Mouse (Mus musculus): ENCODE results near the gene Grm2. TPM values are rescaled to one million over a fixed set of nuclear protein-coding genes. Genes with fewer than 3 reads are reported as not detected.
"Not testable (repeated sequence)": the region's sequence is repeated elsewhere in the genome, so short reads cannot be mapped to it uniquely, and the experiment has no call there.

Grm2 gene
- polyA plus RNA-seq, 1 experiment from 2014 or later = 0.11 TPM

GRCm38 (mm10) chr9:106613951-106614350 is 41.9 kb downstream of the Grm2 start:
- WGBS = 71% methylated on average over 2 of the region's 2 CpGs
- no peaks in the 10 kb centered on the region for H3K9me3 ChIP-seq (ENCODE audit: control insufficient read depth, low read length)
- no peaks in the 10 kb centered on the region for H3K4me1 ChIP-seq (ENCODE audit: control insufficient read depth, insufficient read depth, low read length)
- no peaks in the 10 kb centered on the region for H3K27me3 ChIP-seq (ENCODE audit: control insufficient read depth, insufficient read depth, low read length)
- ATAC-seq (ENCODE audit: insufficient number of reproducible peaks, low FRiP score, low TSS enrichment, low read depth) (no peak), DNase-seq (ENCODE audit: low spot score) (no peak)
- no peak overlapping the region for H3K9ac ChIP-seq (ENCODE audit: low read length)
- H3K36me3 ChIP-seq (ENCODE audit: control insufficient read depth, insufficient read depth, low read length) = no peaks in the 10 kb centered on the region
- no peak overlapping the region for H3K4me3 ChIP-seq (ENCODE audit: low read depth, low read length)
- H3K27ac ChIP-seq (replicated peaks; ENCODE audit: low read depth, low read length) = no peak overlapping the region
- no peak overlapping the region for H3K4me2 ChIP-seq (ENCODE audit: low read depth, severe bottlenecking)

GRCm38 (mm10) chr9:106610727-106611126 is 45.2 kb downstream of the Grm2 start:
- H3K4me3 ChIP-seq (ENCODE audit: low read depth, low read length) = no peak overlapping the region

GRCm38 (mm10) chr9:106600546-106600945 is 55.3 kb downstream of the Grm2 start:
- Histone ChIP-seq H3K9me3 (ENCODE audit: control insufficient read depth, low read length) (no peaks in the 10 kb centered on the region), H3K4me2 (ENCODE audit: low read depth, severe bottlenecking) (no peak overlapping the region), H3K9ac (ENCODE audit: low read length) (no peak overlapping the region), H3K27ac (replicated peaks; ENCODE audit: low read depth, low read length) (no peak overlapping the region), H3K36me3 (ENCODE audit: control insufficient read depth, insufficient read depth, low read length) (no peaks in the 10 kb centered on the region), H3K4me3 (ENCODE audit: low read depth, low read length) (no peak overlapping the region), H3K4me1 (ENCODE audit: control insufficient read depth, insufficient read depth, low read length) (no peaks in the 10 kb centered on the region), H3K27me3 (ENCODE audit: control insufficient read depth, insufficient read depth, low read length) (no peaks in the 10 kb centered on the region)
- WGBS = 34% methylated on average over 8 of the region's 8 CpGs
- ATAC-seq (ENCODE audit: insufficient number of reproducible peaks, low FRiP score, low TSS enrichment, low read depth) (no peak), DNase-seq (ENCODE audit: low spot score) (peak; percentile 71)

More at GRCm38 (mm10) chr9:106610727-106611126, 45.2 kb downstream of the Grm2 start:
- no peak overlapping the region for H3K4me2 ChIP-seq (ENCODE audit: low read depth, severe bottlenecking)
- H3K27me3 ChIP-seq (ENCODE audit: control insufficient read depth, insufficient read depth, low read length) = no peaks in the 10 kb centered on the region
- H3K36me3 ChIP-seq (ENCODE audit: control insufficient read depth, insufficient read depth, low read length) = no peaks in the 10 kb centered on the region
- ATAC-seq (ENCODE audit: insufficient number of reproducible peaks, low FRiP score, low TSS enrichment, low read depth) = no peak
- DNase-seq (ENCODE audit: low spot score) = no peak
- 86% methylated on average over 4 of the region's 4 CpGs for WGBS
- H3K27ac ChIP-seq (replicated peaks; ENCODE audit: low read depth, low read length) = no peak overlapping the region
- no peak overlapping the region for H3K9ac ChIP-seq (ENCODE audit: low read length)
- H3K4me1 ChIP-seq (ENCODE audit: control insufficient read depth, insufficient read depth, low read length) = no peaks in the 10 kb centered on the region
- no peaks in the 10 kb centered on the region for H3K9me3 ChIP-seq (ENCODE audit: control insufficient read depth, low read length)

- H3K4me2 ChIP-seq (ENCODE audit: low read depth, severe bottlenecking) = no peak overlapping the region
- H3K4me3 ChIP-seq (ENCODE audit: low read depth, low read length) = no peak overlapping the region
- H3K27ac ChIP-seq (replicated peaks; ENCODE audit: low read depth, low read length) = no peak overlapping the region
- no peak overlapping the region for H3K9ac ChIP-seq (ENCODE audit: low read length)
- no peaks in the 10 kb centered on the region for H3K36me3 ChIP-seq (ENCODE audit: control insufficient read depth, insufficient read depth, low read length)
- no peaks in the 10 kb centered on the region for H3K4me1 ChIP-seq (ENCODE audit: control insufficient read depth, insufficient read depth, low read length)
- ATAC-seq (ENCODE audit: insufficient number of reproducible peaks, low FRiP score, low TSS enrichment, low read depth) (no peak), DNase-seq (ENCODE audit: low spot score) (no peak)
- no peaks in the 10 kb centered on the region for H3K9me3 ChIP-seq (ENCODE audit: control insufficient read depth, low read length)
- WGBS = 41% methylated on average over 7 of the region's 7 CpGs
- no peaks in the 10 kb centered on the region for H3K27me3 ChIP-seq (ENCODE audit: control insufficient read depth, insufficient read depth, low read length)
Measured at GRCm38 (mm10) chr9:106598466-106598865, 57.4 kb downstream of the Grm2 start.

- 79% methylated on average over 7 of the region's 7 CpGs for WGBS
- DNase-seq (ENCODE audit: low spot score) (no peak), ATAC-seq (ENCODE audit: insufficient number of reproducible peaks, low FRiP score, low TSS enrichment, low read depth) (no peak)
- Histone ChIP-seq H3K9ac (ENCODE audit: low read length) (no peak overlapping the region), H3K36me3 (ENCODE audit: control insufficient read depth, insufficient read depth, low read length) (no peaks in the 10 kb centered on the region), H3K4me3 (ENCODE audit: low read depth, low read length) (no peak overlapping the region), H3K4me1 (ENCODE audit: control insufficient read depth, insufficient read depth, low read length) (no peaks in the 10 kb centered on the region), H3K9me3 (ENCODE audit: control insufficient read depth, low read length) (no peaks in the 10 kb centered on the region), H3K4me2 (ENCODE audit: low read depth, severe bottlenecking) (no peak overlapping the region), H3K27me3 (ENCODE audit: control insufficient read depth, insufficient read depth, low read length) (no peaks in the 10 kb centered on the region), H3K27ac (replicated peaks; ENCODE audit: low read depth, low read length) (no peak overlapping the region)
Measured at GRCm38 (mm10) chr9:106595836-106596235, 60.0 kb downstream of the Grm2 start.

- H3K9ac ChIP-seq (ENCODE audit: low read length) = not testable (repeated sequence)
Measured at GRCm38 (mm10) chr9:106595402-106595801, 60.5 kb downstream of the Grm2 start.

More at GRCm38 (mm10) chr9:106595402-106595801, 60.5 kb downstream of the Grm2 start:
- H3K4me2 ChIP-seq (ENCODE audit: low read depth, severe bottlenecking); H3K36me3 ChIP-seq (ENCODE audit: control insufficient read depth, insufficient read depth, low read length); ATAC-seq (ENCODE audit: insufficient number of reproducible peaks, low FRiP score, low TSS enrichment, low read depth); H3K4me3 ChIP-seq (ENCODE audit: low read depth, low read length); H3K27me3 ChIP-seq (ENCODE audit: control insufficient read depth, insufficient read depth, low read length); H3K4me1 ChIP-seq (ENCODE audit: control insufficient read depth, insufficient read depth, low read length); DNase-seq (ENCODE audit: low spot score); H3K9me3 ChIP-seq (ENCODE audit: control insufficient read depth, low read length); H3K27ac ChIP-seq (replicated peaks; ENCODE audit: low read depth, low read length): not testable (repeated sequence)
- 20% methylated on average over 4 of the region's 4 CpGs for WGBS

Other genes starting within 250 kb of the Grm2 start
- gene Rpl29, start 226.6 kb downstream of the Grm2 start, polyA plus RNA-seq (2014; fragmentation: Nextera tagmentation; extraction: Ambion mirVana) = 1,049 and 1,075 TPM in 2 replicates
- 41.9 and 42.6 TPM in 2 replicates for gene Acy1, start 217.8 kb downstream of the Grm2 start, polyA plus RNA-seq (2014; fragmentation: Nextera tagmentation; extraction: Ambion mirVana)
- 7.9 and 9.3 TPM in 2 replicates for gene Abhd14b, start 208.6 kb downstream of the Grm2 start, polyA plus RNA-seq (2014; fragmentation: Nextera tagmentation; extraction: Ambion mirVana)
- 39.6 and 43.2 TPM in 2 replicates for gene Abhd14a, start 208.4 kb downstream of the Grm2 start, polyA plus RNA-seq (2014; fragmentation: Nextera tagmentation; extraction: Ambion mirVana)
- 162 and 172 TPM in 2 replicates for gene Pcbp4, start 202.8 kb downstream of the Grm2 start, polyA plus RNA-seq (2014; fragmentation: Nextera tagmentation; extraction: Ambion mirVana)
- gene Gpr62, start 190.1 kb downstream of the Grm2 start, polyA plus RNA-seq (2014; fragmentation: Nextera tagmentation; extraction: Ambion mirVana) = 0.24 and 0.58 TPM in 2 replicates
- gene Rrp9, start 180.1 kb downstream of the Grm2 start, polyA plus RNA-seq (2014; fragmentation: Nextera tagmentation; extraction: Ambion mirVana) = 55.4 and 55.7 TPM in 2 replicates
- 1.5 and 2.0 TPM in 2 replicates for gene Parp3, start 179.1 kb downstream of the Grm2 start, polyA plus RNA-seq (2014; fragmentation: Nextera tagmentation; extraction: Ambion mirVana)
- not detected in 2 replicates for gene Iqcf1, start 156.1 kb downstream of the Grm2 start, polyA plus RNA-seq (2014; fragmentation: Nextera tagmentation; extraction: Ambion mirVana)
- gene Iqcf5, start 141.5 kb downstream of the Grm2 start, polyA plus RNA-seq (2014; fragmentation: Nextera tagmentation; extraction: Ambion mirVana) = not detected in 2 replicates
- gene Iqcf3, start 94.5 kb downstream of the Grm2 start, polyA plus RNA-seq (2014; fragmentation: Nextera tagmentation; extraction: Ambion mirVana) = not detected in 2 replicates
- not detected in 2 replicates for gene Iqcf4, start 85.1 kb downstream of the Grm2 start, polyA plus RNA-seq (2014; fragmentation: Nextera tagmentation; extraction: Ambion mirVana)
- not detected in 2 replicates for gene Iqcf6, start 29.5 kb downstream of the Grm2 start, polyA plus RNA-seq (2014; fragmentation: Nextera tagmentation; extraction: Ambion mirVana)
- 34.9 and 37.9 TPM in 2 replicates for gene Tex264, start 29.8 kb upstream of the Grm2 start, polyA plus RNA-seq (2014; fragmentation: Nextera tagmentation; extraction: Ambion mirVana)
- 7.5 and 7.7 TPM in 2 replicates for gene Rad54l2, start 133.1 kb upstream of the Grm2 start, polyA plus RNA-seq (2014; fragmentation: Nextera tagmentation; extraction: Ambion mirVana)
- 32.9 and 33.6 TPM in 2 replicates for gene Dcaf1, start 165.8 kb upstream of the Grm2 start, polyA plus RNA-seq (2014; fragmentation: Nextera tagmentation; extraction: Ambion mirVana)
- 23.1 and 26.6 TPM in 2 replicates for gene Rbm15b, start 231.3 kb upstream of the Grm2 start, polyA plus RNA-seq (2014; fragmentation: Nextera tagmentation; extraction: Ambion mirVana)
- 316 and 331 TPM in 2 replicates for gene Manf, start 235.9 kb upstream of the Grm2 start, polyA plus RNA-seq (2014; fragmentation: Nextera tagmentation; extraction: Ambion mirVana)